Mouse (Mus musculus) CH12.LX (cell line): Measurements from ENCODE around the gene Tmem231. TPM values are rescaled to one million over a fixed set of nuclear protein-coding genes. Genes with fewer than 3 reads are reported as not detected.

Experiments
- DNase-seq: peaks from one replicate; pipeline ENCODE4 v3.0.0-alpha.2; 2013; ENCODE audit errors: extremely low read depth
- H3K27ac ChIP-seq: 2 replicates; pipeline ENCODE4 v1.5.1; 2012; ENCODE audit warnings: low read depth, mild to moderate bottlenecking, control low read depth, moderate library complexity; ENCODE audit not compliant: insufficient read depth
- H3K27me3 ChIP-seq: replicated peaks from 2 replicates; pipeline ENCODE3; 2012; ENCODE audit warnings: inconsistent platforms
- H3K36me3 ChIP-seq, 2 experiments: replicated peaks in 1 of 2; 2 replicates each; pipeline versions ENCODE3 to v1.6.1; 2012; ENCODE audit warnings: inconsistent platforms in 1 of 2, low read length in 1 of 2, mild to moderate bottlenecking in 1 of 2, mixed read lengths in 1 of 2, moderate library complexity in 1 of 2; ENCODE audit not compliant: control insufficient read depth in 1 of 2, insufficient read depth in 1 of 2
- H3K4me1 ChIP-seq, 2 experiments: 2 replicates each; pipeline ENCODE4 v1.6.1; 2012; ENCODE audit warnings: inconsistent platforms in 1 of 2, moderate library complexity in 1 of 2; ENCODE audit not compliant: insufficient read depth in 2 of 2, control insufficient read depth in 1 of 2
- H3K4me2 ChIP-seq: 2 replicates; pipeline ENCODE4 v1.6.1; 2012; ENCODE audit warnings: low read depth, mild to moderate bottlenecking, control low read depth; ENCODE audit not compliant: poor library complexity, insufficient read depth, severe bottlenecking
- H3K4me3 ChIP-seq, 3 experiments: fragments of 150-350 bp in 1 of 3; sonication (generic) in 1 of 3; replicated peaks in 1 of 3; 2 replicates each; pipeline versions ENCODE3 to v1.5.1; 2011 to 2012; ENCODE audit warnings: low read depth in 2 of 3, low read length in 2 of 3, mild to moderate bottlenecking in 2 of 3, moderate library complexity in 2 of 3, control low read depth in 1 of 3, improper control_type of control experiment in 1 of 3, inconsistent platforms in 1 of 3, mixed read lengths in 1 of 3; ENCODE audit not compliant: poor library complexity in 1 of 3
- H3K79me2 ChIP-seq: replicated peaks from 2 replicates; pipeline ENCODE4 v1.6.1; 2012; ENCODE audit warnings: mild to moderate bottlenecking, moderate library complexity; ENCODE audit not compliant: control insufficient read depth, poor library complexity, insufficient read depth, severe bottlenecking; ENCODE audit errors: extremely low read depth
- H3K9ac ChIP-seq: 2 replicates; pipeline ENCODE4 v1.6.1; 2012; ENCODE audit warnings: low read depth, mild to moderate bottlenecking, control low read depth, moderate library complexity; ENCODE audit not compliant: insufficient read depth
- H3K9me3 ChIP-seq: replicated peaks from 2 replicates; pipeline ENCODE3; 2012; ENCODE audit warnings: low read length, inconsistent platforms, mixed read lengths
- CHD1 ChIP-seq: IDR thresholded peaks from 2 replicates; pipeline ENCODE4 v1.6.1; 2012; ENCODE audit warnings: low read depth, low read length, improper control_type of control experiment, inconsistent platforms
- CHD2 ChIP-seq: IDR thresholded peaks from 2 replicates; pipeline ENCODE4 v1.6.1; 2011; ENCODE audit warnings: low read length, improper control_type of control experiment
- EP300 ChIP-seq: IDR thresholded peaks from 2 replicates; pipeline ENCODE4 v1.6.1; 2011; ENCODE audit warnings: low read length, improper control_type of control experiment
- GABPA ChIP-seq: IDR thresholded peaks from 2 replicates; pipeline ENCODE4 v1.6.1; 2012; ENCODE audit warnings: low read depth, low read length, improper control_type of control experiment, inconsistent platforms; ENCODE audit not compliant: insufficient replicate concordance
- HCFC1 ChIP-seq: IDR thresholded peaks from 2 replicates; pipeline ENCODE4 v1.6.1; 2012; ENCODE audit warnings: low read depth, mild to moderate bottlenecking, inconsistent platforms, low read length, improper control_type of control experiment
- IRF4 ChIP-seq: IDR thresholded peaks from 2 replicates; pipeline ENCODE4 v1.6.1; 2014; ENCODE audit warnings: low read depth, mild to moderate bottlenecking, inconsistent platforms, low read length, improper control_type of control experiment
- JUN ChIP-seq: IDR thresholded peaks from 2 replicates; pipeline ENCODE4 v1.6.1; 2011; ENCODE audit warnings: low read depth, mild to moderate bottlenecking, low read length, improper control_type of control experiment, moderate library complexity; ENCODE audit not compliant: insufficient read depth
- KAT2A ChIP-seq: IDR thresholded peaks from 2 replicates; pipeline ENCODE4 v1.6.1; 2012; ENCODE audit warnings: low read length, improper control_type of control experiment, inconsistent platforms; ENCODE audit not compliant: insufficient replicate concordance
- MAFK ChIP-seq: IDR thresholded peaks from 2 replicates; pipeline ENCODE4 v1.6.1; 2011; ENCODE audit warnings: low read length, improper control_type of control experiment; ENCODE audit not compliant: insufficient replicate concordance
- MAX ChIP-seq: IDR thresholded peaks from 2 replicates; pipeline ENCODE4 v1.6.1; 2011; ENCODE audit warnings: low read length, improper control_type of control experiment
- MXI1 ChIP-seq: IDR thresholded peaks from 2 replicates; pipeline ENCODE4 v1.6.1; 2011; ENCODE audit warnings: mild to moderate bottlenecking, low read depth, low read length, improper control_type of control experiment
- NRF1 ChIP-seq: IDR thresholded peaks from 2 replicates; pipeline ENCODE4 v1.6.1; 2014; ENCODE audit warnings: low read depth, mild to moderate bottlenecking, inconsistent platforms, low read length, improper control_type of control experiment, moderate library complexity
- POLR2A ChIP-seq: IDR thresholded peaks from 2 replicates; pipeline ENCODE4 v1.6.1; 2011; ENCODE audit warnings: low read depth, mild to moderate bottlenecking, improper control_type of control experiment, low read length
- POLR2AphosphoS2 ChIP-seq: IDR thresholded peaks from 2 replicates; pipeline ENCODE4 v1.6.1; 2011; ENCODE audit warnings: low read depth, low read length, improper control_type of control experiment
- SIN3A ChIP-seq: IDR thresholded peaks from 2 replicates; pipeline ENCODE4 v1.6.1; 2012; ENCODE audit warnings: low read length, improper control_type of control experiment, inconsistent platforms
- SMC3 ChIP-seq: IDR thresholded peaks from 2 replicates; pipeline ENCODE4 v1.6.1; 2011; ENCODE audit warnings: low read depth, low read length, improper control_type of control experiment
- UBTF ChIP-seq: IDR thresholded peaks from 2 replicates; pipeline ENCODE4 v1.6.1; 2012; ENCODE audit warnings: low read depth, mild to moderate bottlenecking, inconsistent platforms, low read length, improper control_type of control experiment, moderate library complexity
- USF2 ChIP-seq: conservative IDR thresholded peaks from 2 replicates; pipeline ENCODE4 v1.6.1; 2011; ENCODE audit warnings: low read depth, low read length, improper control_type of control experiment
- dilution Hi-C: fragments of 300-500 bp; cut with MboI; formaldehyde crosslinking; loops from 2 replicates; pipeline ENCODE4 v1.14.3; 2020; ENCODE audit warnings: low sequenced_read_pairs; ENCODE audit not compliant: extremely low pct_unique_long_range_greater_than_20kb, extremely low pct_ligation_motif_present
- in situ Hi-C: fragments of 300-500 bp; cut with MboI; formaldehyde crosslinking; loops from 3 replicates; pipeline ENCODE4 v1.14.3; 2019; ENCODE audit warnings: low sequenced_read_pairs, low pct_ligation_motif_present, low pct_unique_long_range_greater_than_20kb, mixed read lengths
- polyA plus RNA-seq: library from polyadenylated mRNA; unstranded; fragments of >175 nt; gene quantifications from 2 replicates; pipeline ENCODE4 v1.2.1, GENCODE M21; 2012; ENCODE audit warnings: low read depth; ENCODE audit not compliant: insufficient read length
- total RNA-seq, 2 experiments: library from RNA; depleted of rRNA; stranded (reverse); fragments of 300-350 nt in 1 of 2; fragments of >200 nt in 1 of 2; gene quantifications; 2 replicates each; pipeline ENCODE4 v1.2.3; 2012 to 2014

Tmem231 gene
- total and polyA plus RNA-seq, 3 experiments, result 3.5 to 4.3 (median 3.6) TPM

DNA sequence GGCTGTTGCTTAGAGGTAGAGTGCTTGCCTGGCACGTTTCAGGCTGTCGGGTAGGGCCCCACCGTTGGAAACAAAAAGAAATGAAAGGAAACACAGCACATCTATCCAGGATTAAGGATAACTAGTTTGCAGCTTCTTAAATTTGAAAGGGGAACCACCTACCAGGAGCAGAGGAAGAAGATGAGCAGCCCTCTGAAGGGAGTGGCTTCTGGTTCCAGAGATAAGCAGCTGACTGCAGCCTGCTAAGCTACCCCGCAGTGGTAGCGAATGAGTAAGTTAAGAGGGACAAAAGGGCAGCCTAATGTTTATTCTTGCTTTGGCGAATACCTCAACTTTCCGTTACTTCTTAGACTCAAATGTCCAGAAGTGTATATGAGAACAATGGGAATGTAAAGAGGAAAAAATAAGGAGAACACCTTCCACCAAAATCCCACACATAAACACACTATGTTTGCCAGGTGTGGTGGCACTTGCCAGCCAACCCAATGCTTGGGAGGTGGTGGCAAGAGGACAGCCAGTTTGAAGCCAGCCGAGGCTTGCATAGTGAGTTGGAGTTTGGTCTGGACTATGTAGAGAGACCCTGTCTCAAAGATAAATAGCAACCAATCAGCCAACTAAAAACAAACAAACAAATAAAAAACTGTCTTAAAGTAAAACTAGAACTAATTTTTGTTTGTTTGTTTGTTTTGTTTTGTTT, 3.9 kb downstream of the Tmem231 start:
- dilution Hi-C loops (no loop called here), in situ Hi-C loops (no loop called here)
- Histone ChIP-seq H3K27ac (no peak overlapping the region), H3K36me3 (no peaks in the 10 kb centered on the region), H3K27me3 (no peaks in the 10 kb centered on the region), H3K4me3 (no peak overlapping the region), H3K79me2 (no peaks in the 10 kb centered on the region), H3K4me2 (no peak overlapping the region), H3K9ac (no peak overlapping the region), H3K9me3 (no peaks in the 10 kb centered on the region), H3K4me1 (peaks cover 2 to 24% of the 10 kb centered on the region in 2 experiments; a peak in 2 of 4 replicates)
- TF ChIP-seq SIN3A (no peak), MXI1 (no peak), KAT2A (no peak), EP300 (no peak), CHD2 (no peak), NRF1 (no peak), POLR2AphosphoS2 (no peak), MAX (no peak), GABPA (no peak), JUN (no peak), POLR2A (no peak), USF2 (no peak), SMC3 (no peak), HCFC1 (no peak), IRF4 (no peak), UBTF (no peak)
- no peak for DNase-seq

DNA sequence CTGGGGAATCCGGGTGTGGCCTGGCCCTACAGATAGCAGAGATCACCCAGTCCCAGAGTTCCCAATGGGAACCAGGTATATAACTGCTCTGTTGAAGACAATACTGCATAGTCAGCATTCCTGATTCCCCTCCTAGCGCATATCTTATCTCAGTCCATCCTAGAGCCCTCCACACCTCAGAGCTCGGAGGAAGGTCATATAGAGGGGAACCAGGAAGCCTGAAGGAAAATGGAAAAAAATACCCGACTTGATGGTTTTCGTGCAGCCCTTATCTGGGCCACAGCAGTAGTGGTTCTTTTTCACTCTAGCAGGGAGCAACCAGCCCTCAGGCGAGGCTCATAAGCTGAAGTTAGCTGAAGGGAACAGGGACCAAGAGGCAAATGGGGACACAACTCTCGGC, 8.7 kb downstream of the Tmem231 start:
- H3K27me3 ChIP-seq, result no peaks in the 10 kb centered on the region
- no peaks in the 10 kb centered on the region for H3K36me3 ChIP-seq
- in situ Hi-C loops (no loop called here), dilution Hi-C loops (no loop called here)
- TF ChIP-seq MAFK (peak; percentile 56; the same call in 1 of the 2 replicates), CHD1 (no peak), USF2 (no peak)
- no peaks in the 10 kb centered on the region for H3K79me2 ChIP-seq
- H3K4me2 ChIP-seq, result no peak overlapping the region
- no peak overlapping the region for H3K27ac ChIP-seq
- H3K4me1 ChIP-seq, result peaks cover 0 to 11% of the 10 kb centered on the region in 2 experiments; a peak in 2 of 4 replicates
- H3K9ac ChIP-seq, result no peak overlapping the region
- no peaks in the 10 kb centered on the region for H3K9me3 ChIP-seq
- no peak overlapping the region for H3K4me3 ChIP-seq
- no peak for DNase-seq
